Mouse (Mus musculus) neural tube, embryonic 12.5 days (tissue): Measurements from ENCODE around the gene Ap3m1. TPM values are rescaled to one million over a fixed set of nuclear protein-coding genes. Genes with fewer than 3 reads are reported as not detected.

Source experiments
- ATAC-seq: fragments of 200-750 bp; cut with Nextera tagmentation; 2 replicates; pipeline ENCODE4 v1.8.0; 2017; ENCODE audit warnings: low read depth, mild to moderate bottlenecking, moderate TSS enrichment, moderate library complexity; ENCODE audit not compliant: low FRiP score
- H3K27ac ChIP-seq: fragments of 300-500 bp; sonication (generic); 2 replicates; pipeline ENCODE4 v1.5.1; 2016
- H3K27me3 ChIP-seq: fragments of 300-500 bp; sonication (generic); replicated peaks from 2 replicates; pipeline ENCODE4 v1.6.1; 2016; ENCODE audit warnings: mild to moderate bottlenecking
- H3K36me3 ChIP-seq: fragments of 300-500 bp; sonication (generic); 2 replicates; pipeline ENCODE4 v1.6.1; 2016; ENCODE audit warnings: mild to moderate bottlenecking
- H3K4me1 ChIP-seq: fragments of 300-500 bp; sonication (generic); 2 replicates; pipeline ENCODE4 v1.6.1; 2016
- H3K4me2 ChIP-seq: fragments of 300-500 bp; sonication (generic); replicated peaks from 2 replicates; pipeline ENCODE4 v1.6.1; 2016; ENCODE audit warnings: mild to moderate bottlenecking
- H3K4me3 ChIP-seq: fragments of 300-500 bp; sonication (generic); 2 replicates; pipeline ENCODE4 v1.5.1; 2016
- H3K9ac ChIP-seq: fragments of 300-500 bp; sonication (generic); 2 replicates; pipeline ENCODE4 v1.6.1; 2016; ENCODE audit warnings: mild to moderate bottlenecking
- H3K9me3 ChIP-seq: fragments of 300-500 bp; sonication (generic); 2 replicates; pipeline ENCODE4 v1.6.1; 2016; ENCODE audit warnings: mild to moderate bottlenecking
- WGBS: fragments of 180-500 bp; shearing (Covaris S2); methylation state at CpG from one replicate; pipeline ENCODE4 v1.1.7; 2016; 5-methylcytosine and 5-hydroxymethylcytosine counted together
- polyA plus RNA-seq: library from polyadenylated mRNA; unstranded; fragments of >200 nt; fragmentation: Nextera tagmentation; extraction: Ambion mirVana; gene quantifications from 2 replicates; pipeline ENCODE4 v1.2.1, GENCODE M21; 2016

Ap3m1 gene
- polyA plus RNA-seq, 1 experiment from 2014 or later: 113 TPM

DNA sequence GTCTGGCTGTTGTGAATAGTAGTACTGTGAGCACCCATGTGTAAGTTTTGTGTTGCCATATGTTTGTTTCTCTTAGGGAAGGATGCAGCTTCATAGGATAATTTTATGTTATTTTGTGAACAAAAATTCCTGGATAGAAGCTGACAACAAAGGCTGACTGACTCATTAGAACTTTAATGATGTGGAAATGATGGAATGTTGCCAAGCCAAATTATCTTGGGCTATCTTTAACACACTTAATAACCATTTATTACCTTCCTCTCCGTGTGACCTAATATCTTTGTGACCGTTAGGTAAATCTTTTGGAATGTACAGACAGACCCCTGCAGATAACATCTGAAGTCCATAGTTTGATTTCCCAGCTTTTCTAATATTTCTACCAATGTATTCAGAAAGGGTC, 33.8 kb upstream of the Ap3m1 start:
- Histone ChIP-seq H3K36me3 (no peaks in the 10 kb centered on the region), H3K27ac (no peak overlapping the region), H3K4me3 (no peak overlapping the region), H3K9ac (no peak overlapping the region), H3K4me1 (peaks cover 6% of the 10 kb centered on the region; the same call in 1 of the 2 replicates), H3K4me2 (no peak overlapping the region), H3K9me3 (no peaks in the 10 kb centered on the region), H3K27me3 (no peaks in the 10 kb centered on the region)
- no peak for ATAC-seq
- WGBS: 37% methylated on average over 2 of the region's 2 CpGs

GRCm38 (mm10) chr14:21085666-21086065, 33.4 kb upstream of the Ap3m1 start:
- Histone ChIP-seq H3K4me3 (no peak overlapping the region), H3K36me3 (no peaks in the 10 kb centered on the region), H3K9ac (no peak overlapping the region), H3K27ac (no peak overlapping the region), H3K27me3 (no peaks in the 10 kb centered on the region), H3K4me1 (peaks cover 6% of the 10 kb centered on the region; the same call in 1 of the 2 replicates), H3K4me2 (no peak overlapping the region), H3K9me3 (no peaks in the 10 kb centered on the region)
- ATAC-seq: no peak
- WGBS: 89% methylated on average over 5 of the region's 5 CpGs

GRCm38 (mm10) chr14:21082823-21083222, 30.5 kb upstream of the Ap3m1 start:
- WGBS: 63% methylated on average over 1 of the region's 1 CpGs
- H3K4me3 ChIP-seq: no peak overlapping the region
- ATAC-seq: no peak

GRCm38 (mm10) chr14:21078511-21078910, 26.2 kb upstream of the Ap3m1 start:
- H3K27me3 ChIP-seq: no peaks in the 10 kb centered on the region
- H3K4me2 ChIP-seq: no peak overlapping the region
- H3K36me3 ChIP-seq: no peaks in the 10 kb centered on the region
- H3K4me1 ChIP-seq: peaks cover 11% of the 10 kb centered on the region
- H3K4me3 ChIP-seq: no peak overlapping the region
- no peak overlapping the region for H3K9ac ChIP-seq
- H3K9me3 ChIP-seq: no peaks in the 10 kb centered on the region
- no peak overlapping the region for H3K27ac ChIP-seq
- no peak for ATAC-seq

More at GRCm38 (mm10) chr14:21082823-21083222, 30.5 kb upstream of the Ap3m1 start:
- peaks cover 6% of the 10 kb centered on the region; the same call in 1 of the 2 replicates for H3K4me1 ChIP-seq
- no peak overlapping the region for H3K9ac ChIP-seq
- H3K9me3 ChIP-seq: no peaks in the 10 kb centered on the region
- no peak overlapping the region for H3K27ac ChIP-seq
- no peak overlapping the region for H3K4me2 ChIP-seq
- H3K27me3 ChIP-seq: no peaks in the 10 kb centered on the region
- H3K36me3 ChIP-seq: no peaks in the 10 kb centered on the region

DNA sequence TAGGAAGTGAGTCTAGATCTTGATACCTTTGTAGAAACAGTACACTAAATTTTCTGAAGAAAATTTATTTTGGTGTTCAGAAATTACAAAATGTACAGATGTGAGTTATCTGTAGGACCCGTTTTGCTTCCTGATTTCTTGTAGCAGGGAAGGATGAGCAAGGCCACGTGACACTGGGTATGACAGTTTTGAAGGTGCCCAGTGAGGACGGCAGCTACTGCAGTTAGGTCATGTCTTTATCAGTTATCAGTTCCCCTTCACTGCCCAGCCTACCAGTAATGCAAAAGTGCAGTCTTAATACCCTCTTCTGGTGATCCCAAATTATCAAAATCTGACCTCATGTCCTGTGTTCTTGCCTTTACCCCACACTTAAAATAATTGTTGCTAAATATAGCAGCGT, 25.6 kb upstream of the Ap3m1 start:
- WGBS: 91% methylated on average over 4 of the region's 4 CpGs
- Histone ChIP-seq H3K36me3 (no peaks in the 10 kb centered on the region), H3K9me3 (no peaks in the 10 kb centered on the region), H3K4me3 (no peak overlapping the region), H3K4me2 (no peak overlapping the region), H3K4me1 (peaks cover 11% of the 10 kb centered on the region), H3K27me3 (no peaks in the 10 kb centered on the region), H3K27ac (no peak overlapping the region), H3K9ac (no peak overlapping the region)
- no peak for ATAC-seq

GRCm38 (mm10) chr14:21076501-21077194, 24.3 kb upstream of the Ap3m1 start:
- no peak overlapping the region for H3K27ac ChIP-seq
- H3K4me2 ChIP-seq: peak overlapping the region; percentile 85
- no peaks in the 10 kb centered on the region for H3K27me3 ChIP-seq
- H3K9me3 ChIP-seq: no peaks in the 10 kb centered on the region
- peaks cover 5% of the 10 kb centered on the region for H3K4me1 ChIP-seq
- WGBS: 51% methylated on average over 7 of the region's 7 CpGs
- no peaks in the 10 kb centered on the region for H3K36me3 ChIP-seq
- H3K9ac ChIP-seq: peak overlapping the region; percentile 76
- ATAC-seq: peak; percentile 49
- peak overlapping the region; percentile 58 for H3K4me3 ChIP-seq

DNA sequence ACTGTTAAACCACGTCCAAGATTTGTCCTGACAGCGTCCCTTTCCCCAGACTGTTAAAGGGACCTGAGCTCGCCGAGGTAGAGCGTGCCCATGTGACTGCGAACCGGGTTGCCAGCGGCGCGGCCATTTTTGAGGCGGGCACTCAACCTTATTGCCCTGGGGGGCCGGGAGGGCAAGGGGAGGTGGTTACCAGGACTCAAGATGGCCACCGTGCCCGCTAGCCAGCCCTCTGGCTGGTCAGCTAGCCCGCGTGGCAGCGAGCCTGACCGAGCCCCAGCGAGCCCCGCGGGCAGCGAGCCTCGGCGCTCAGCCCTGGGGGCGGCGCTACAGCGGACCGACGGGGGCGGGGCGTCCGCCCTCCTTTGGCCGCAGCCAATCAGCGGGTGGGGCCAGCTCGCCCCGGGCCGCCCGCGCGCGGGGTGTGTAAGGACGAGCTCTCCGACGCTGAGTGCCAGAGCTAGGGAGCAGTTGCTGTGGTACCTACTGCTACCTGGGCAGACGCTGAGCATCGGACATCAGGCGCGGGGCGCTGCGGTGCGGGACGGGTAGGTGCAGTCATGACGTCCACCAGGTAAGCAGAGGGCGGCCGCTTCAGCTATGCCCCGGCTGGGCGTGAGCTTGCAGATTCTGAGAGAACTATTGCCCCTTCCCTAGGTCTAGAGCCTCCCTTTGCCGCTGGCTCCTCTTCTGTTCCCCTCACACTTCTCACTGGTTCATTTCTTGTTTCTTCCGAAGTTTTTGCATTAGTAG, 23.6 kb upstream of the Ap3m1 start:
- WGBS: under 1% methylated on average over 59 of the region's 59 CpGs
- Histone ChIP-seq H3K9me3 (no peaks in the 10 kb centered on the region), H3K36me3 (no peaks in the 10 kb centered on the region), H3K4me2 (peak overlapping the region; percentile 85), H3K27ac (no peak overlapping the region; the same call in 1 of the 2 replicates), H3K9ac (peak overlapping the region; percentile 76), H3K4me3 (peak overlapping the region; percentile 58), H3K27me3 (no peaks in the 10 kb centered on the region), H3K4me1 (peaks cover 5% of the 10 kb centered on the region)
- ATAC-seq: peak; percentile 97

GRCm38 (mm10) chr14:21074398-21075320, 22.4 kb upstream of the Ap3m1 start:
- Histone ChIP-seq H3K4me3 (no peak overlapping the region), H3K9ac (no peak overlapping the region), H3K27me3 (no peaks in the 10 kb centered on the region), H3K27ac (no peak overlapping the region), H3K4me1 (peaks cover 5% of the 10 kb centered on the region), H3K4me2 (no peak overlapping the region), H3K9me3 (no peaks in the 10 kb centered on the region), H3K36me3 (no peaks in the 10 kb centered on the region)
- 68% methylated on average over 11 of the region's 11 CpGs for WGBS
- ATAC-seq: no peak

GRCm38 (mm10) chr14:21073981-21074380, 21.7 kb upstream of the Ap3m1 start:
- 71% methylated on average over 3 of the region's 3 CpGs for WGBS
- Histone ChIP-seq H3K9me3 (no peaks in the 10 kb centered on the region), H3K36me3 (no peaks in the 10 kb centered on the region), H3K4me2 (no peak overlapping the region), H3K27ac (no peak overlapping the region), H3K27me3 (no peaks in the 10 kb centered on the region), H3K4me1 (peaks cover 5% of the 10 kb centered on the region), H3K9ac (no peak overlapping the region), H3K4me3 (no peak overlapping the region)
- ATAC-seq: no peak

DNA sequence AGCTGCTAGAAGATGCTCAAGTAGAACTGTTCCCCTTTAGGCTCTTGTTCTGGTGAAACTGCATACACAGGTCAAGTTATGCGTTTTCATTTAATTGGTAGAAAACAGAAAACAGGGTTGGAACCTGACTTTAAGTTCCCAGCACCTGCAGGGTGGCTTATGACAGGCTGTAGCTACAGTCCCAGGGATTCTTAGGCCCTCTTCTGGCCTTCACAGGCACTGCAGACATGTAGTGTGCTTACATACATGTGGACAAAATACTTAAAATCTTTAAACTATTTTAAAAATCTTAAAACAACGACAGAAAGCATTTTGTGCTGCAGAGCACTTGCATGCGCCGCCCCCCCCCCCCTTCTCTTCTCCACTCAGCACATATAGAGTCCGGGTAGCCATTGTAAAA, 17.3 kb upstream of the Ap3m1 start:
- WGBS: 86% methylated on average over 5 of the region's 5 CpGs
- no peak overlapping the region for H3K4me3 ChIP-seq
- no peaks in the 10 kb centered on the region for H3K36me3 ChIP-seq
- H3K27ac ChIP-seq: no peak overlapping the region
- ATAC-seq: no peak
- no peak overlapping the region for H3K4me2 ChIP-seq
- H3K9ac ChIP-seq: no peak overlapping the region
- no peaks in the 10 kb centered on the region for H3K4me1 ChIP-seq
- no peaks in the 10 kb centered on the region for H3K9me3 ChIP-seq
- H3K27me3 ChIP-seq: no peaks in the 10 kb centered on the region

DNA sequence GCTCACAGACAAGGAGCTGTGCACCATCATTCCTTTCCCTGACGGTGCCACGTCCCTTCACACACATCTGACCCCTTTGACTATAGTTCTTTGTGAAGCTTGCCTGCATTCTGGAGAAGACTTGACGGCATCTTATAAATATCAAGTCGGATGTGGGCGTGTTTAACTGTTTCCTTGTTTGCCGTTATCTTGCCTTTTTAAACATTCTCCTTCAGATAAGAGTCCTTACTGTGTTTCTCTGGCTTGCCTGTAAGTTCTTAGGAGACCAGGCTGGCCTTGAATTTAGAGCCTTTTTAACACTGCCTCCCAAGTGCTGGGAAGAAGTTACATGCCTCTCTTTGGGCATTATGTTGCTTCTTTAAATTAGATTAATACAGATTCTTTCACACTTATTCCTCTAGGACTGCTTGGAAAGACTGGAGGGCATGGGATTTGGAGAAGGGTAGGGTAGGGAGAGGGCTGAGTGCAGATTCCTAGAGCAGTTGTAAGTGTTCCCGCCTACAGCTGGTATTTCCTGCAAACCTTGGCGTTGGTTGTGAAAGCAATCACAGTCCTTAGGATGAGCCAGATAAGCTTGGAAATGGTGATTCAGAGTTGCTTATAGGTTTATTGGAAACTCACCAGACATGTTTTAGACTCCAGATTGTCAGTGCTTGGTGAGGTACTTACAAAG, 13.3 kb upstream of the Ap3m1 start:
- Histone ChIP-seq H3K4me1 (no peaks in the 10 kb centered on the region), H3K4me3 (no peak overlapping the region), H3K9ac (no peak overlapping the region), H3K27me3 (no peaks in the 10 kb centered on the region), H3K9me3 (no peaks in the 10 kb centered on the region), H3K36me3 (no peaks in the 10 kb centered on the region), H3K4me2 (no peak overlapping the region), H3K27ac (no peak overlapping the region)
- no peak for ATAC-seq
- WGBS: 80% methylated on average over 8 of the region's 8 CpGs
